Mouse (Mus musculus) C3H10T1/2 (cell line): ENCODE measurements around the gene Dlst. TPM values are rescaled to one million over a fixed set of nuclear protein-coding genes. Genes with fewer than 3 reads are reported as not detected.

Experiments
- polyA plus RNA-seq, 2 experiments: library from polyadenylated mRNA; unstranded; fragments of >200 nt; fragmentation: generic; extraction: Trizol; gene quantifications; one replicate each; pipeline ENCODE4 v1.2.1; 2012; ENCODE audit warnings: missing spikeins in 2 of 2

Dlst gene
- polyA plus RNA-seq: 10 to 100 TPM; 61.0 to 80.1 TPM

DNA sequence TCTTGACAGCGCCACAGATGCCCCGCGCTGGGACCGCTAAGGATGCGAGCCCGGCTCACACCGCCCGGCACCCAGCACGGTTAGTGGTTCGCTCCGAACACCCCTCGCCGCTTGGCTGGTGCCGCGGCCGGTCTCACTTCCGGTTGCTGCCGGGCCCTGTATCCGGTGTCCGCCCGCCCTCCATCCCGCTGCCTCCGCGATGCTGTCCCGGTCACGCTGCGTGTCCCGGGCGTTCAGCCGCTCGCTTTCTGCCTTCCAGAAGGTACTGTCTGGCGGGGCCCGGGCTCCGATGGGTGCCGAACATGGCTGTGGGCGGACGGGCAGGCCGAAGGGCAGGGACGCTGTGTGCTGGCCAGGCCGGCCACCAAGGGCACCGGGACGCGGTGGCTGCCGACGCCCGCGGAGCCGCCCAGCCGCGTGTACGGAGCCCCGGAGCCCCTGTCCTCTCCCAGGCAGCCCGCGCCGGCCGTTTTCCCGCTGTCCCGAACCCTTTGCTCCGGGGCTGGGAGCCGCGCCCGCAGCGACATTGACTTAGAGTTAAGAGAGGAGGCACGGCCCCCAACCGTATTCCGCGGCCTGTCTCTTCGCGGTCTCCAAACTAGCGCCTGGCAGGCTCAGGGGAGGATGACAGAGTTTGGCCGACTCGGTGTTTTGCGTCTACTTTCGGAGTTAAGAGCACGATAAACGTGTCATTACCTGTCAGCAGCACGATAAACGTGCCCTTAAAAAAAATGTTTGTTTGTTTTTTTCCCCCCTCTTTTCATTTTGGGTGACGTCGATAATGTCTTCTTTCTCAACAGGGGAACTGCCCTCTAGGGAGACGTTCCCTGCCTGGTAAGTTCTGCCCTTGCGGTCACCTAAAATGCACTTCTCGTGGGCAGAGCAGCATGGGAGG is at the start of gene Dlst, which contains the start of gene Prox2:
TSS of gene Dlst (plus strand) at position 136 of the 895 bp plus-strand sequence.
TSS of gene Prox2 (minus strand) at position 62 of the 895 bp plus-strand sequence.

DNA sequence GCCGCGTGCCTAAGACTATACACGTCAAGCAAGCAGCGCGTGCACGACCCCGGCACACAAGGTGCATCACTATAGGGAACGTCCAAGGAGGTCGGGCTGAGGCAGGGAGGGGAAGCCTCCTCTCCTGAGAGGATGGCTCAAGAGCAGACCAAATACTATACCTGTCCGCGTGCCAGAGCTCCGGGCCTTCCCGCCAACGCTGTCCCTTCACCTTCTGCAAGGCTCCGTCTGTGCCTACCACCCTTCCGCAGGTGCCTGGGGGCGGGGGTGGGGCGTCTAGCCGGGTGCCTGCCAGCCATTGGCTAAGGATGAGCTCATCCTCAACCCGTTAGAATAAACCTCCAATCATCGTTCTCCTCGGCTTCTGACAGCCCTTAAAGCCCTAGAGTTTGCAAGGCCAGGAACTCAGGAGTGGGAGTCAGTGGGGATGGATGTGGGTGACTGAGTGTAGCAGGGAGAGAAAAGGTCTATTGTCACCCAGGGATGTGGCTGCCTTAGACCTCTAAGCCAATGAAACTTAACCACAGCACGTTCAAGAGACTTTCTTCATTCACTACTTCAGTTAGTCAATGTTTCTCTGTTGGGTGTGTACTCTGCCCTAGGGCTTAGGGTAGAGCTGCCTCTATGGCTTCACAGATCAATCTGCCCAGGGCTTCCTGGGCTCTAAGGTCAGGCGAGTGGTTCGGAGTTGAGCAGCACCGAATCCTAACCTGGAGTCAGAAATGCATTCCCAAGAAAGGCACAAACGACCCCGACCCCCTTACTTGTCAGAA is 40.6 kb downstream of the Dlst start, which contains the start of gene Rps6kl1:
TSS of gene Rps6kl1 (minus strand) at position 263 of the 773 bp plus-strand sequence.

DNA sequence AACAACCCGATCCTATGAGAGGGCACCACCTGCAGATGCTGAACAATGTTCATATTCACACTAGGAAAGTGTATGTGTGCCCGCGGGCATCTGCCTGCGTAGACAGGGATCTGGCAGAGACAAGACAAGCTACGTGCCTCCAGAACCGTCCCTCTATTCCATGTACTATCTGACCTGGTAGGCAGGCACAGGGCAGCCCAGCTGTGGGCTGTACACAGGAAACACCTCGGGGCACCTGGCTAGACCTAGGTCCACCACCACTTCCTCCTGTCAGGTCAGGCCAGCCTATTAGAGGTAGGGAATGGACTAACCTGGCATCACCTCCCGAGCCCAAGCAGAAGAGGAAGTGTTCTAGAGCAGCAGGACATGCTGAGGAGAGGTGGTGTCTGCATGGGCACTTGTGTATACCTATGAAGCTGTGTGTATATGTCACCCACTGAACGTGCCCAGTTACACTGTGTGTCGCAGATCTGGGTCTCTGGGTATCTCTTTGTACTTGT is 67.2 kb downstream of the Dlst start, which contains the start of gene Pgf:
TSS of gene Pgf (minus strand) at position 51 of the 500 bp plus-strand sequence.

Other genes with a start within 250 kb of the Dlst start
- 100 to 1,000 TPM in 1 of 2 experiments, 10 to 100 TPM in 1; 15.4 to 110 TPM for gene Ltbp2, start 234.3 kb upstream of the Dlst start, polyA plus RNA-seq
- 10 to 100 TPM; 23.3 to 75.7 TPM for gene Fcf1, start 139.9 kb upstream of the Dlst start, polyA plus RNA-seq
- 1 to 10 TPM in 1 of 2 experiments, under 1 TPM in 1; 0.55 to 6.9 TPM for gene Arel1, start 139.9 kb upstream of the Dlst start, polyA plus RNA-seq
- 10 to 100 TPM in 1 of 2 experiments, 1 to 10 TPM in 1; 3.3 to 19.4 TPM for gene Ylpm1, start 114.5 kb upstream of the Dlst start, polyA plus RNA-seq
- gene Prox2, start 74 bp upstream of the Dlst start, polyA plus RNA-seq: 1 to 10 TPM in 1 of 2 experiments, under 1 TPM in 1; 0.89 to 4.6 TPM
- under 1 TPM; 0.34 to 0.35 TPM for gene Rps6kl1, start 40.4 kb downstream of the Dlst start, polyA plus RNA-seq
- gene Pgf, start 67.0 kb downstream of the Dlst start, polyA plus RNA-seq: 1 to 10 TPM; 4.1 to 5.0 TPM
- 100 to 1,000 TPM; 127 to 237 TPM for gene Eif2b2, start 108.6 kb downstream of the Dlst start, polyA plus RNA-seq
- gene Mlh3, start 159.8 kb downstream of the Dlst start, polyA plus RNA-seq: 1 to 10 TPM in 1 of 2 experiments, under 1 TPM in 1; 0.25 to 1.5 TPM
- 10 to 100 TPM in 1 of 2 experiments, 1 to 10 TPM in 1; 4.6 to 40.7 TPM for gene Acyp1, start 177.6 kb downstream of the Dlst start, polyA plus RNA-seq
- gene Zc2hc1c, start 177.8 kb downstream of the Dlst start, polyA plus RNA-seq: 1 to 10 TPM in 1 of 2 experiments, under 1 TPM in 1; 0.71 to 1.7 TPM
- gene Nek9, start 228.5 kb downstream of the Dlst start, polyA plus RNA-seq: 10 to 100 TPM in 1 of 2 experiments, 1 to 10 TPM in 1; 3.6 to 43.4 TPM